Mouse (Mus musculus) bone marrow, adult 2 months (tissue): Measurements from ENCODE around the gene Tfe3.

ENCODE experiments used
- CTCF ChIP-seq: fragments of 200-500 bp; IDR thresholded peaks from 2 replicates; pipeline ENCODE4 v1.5.1; 2011; ENCODE audit warnings: low read length, control low read depth; ENCODE audit not compliant: control insufficient read depth, insufficient read depth
- POLR2A ChIP-seq: fragments of 200-500 bp; IDR thresholded peaks from 2 replicates; pipeline ENCODE4 v1.6.1; 2011; ENCODE audit warnings: low read depth, mild to moderate bottlenecking, control low read depth, low read length, borderline replicate concordance; ENCODE audit not compliant: control insufficient read depth

DNA sequence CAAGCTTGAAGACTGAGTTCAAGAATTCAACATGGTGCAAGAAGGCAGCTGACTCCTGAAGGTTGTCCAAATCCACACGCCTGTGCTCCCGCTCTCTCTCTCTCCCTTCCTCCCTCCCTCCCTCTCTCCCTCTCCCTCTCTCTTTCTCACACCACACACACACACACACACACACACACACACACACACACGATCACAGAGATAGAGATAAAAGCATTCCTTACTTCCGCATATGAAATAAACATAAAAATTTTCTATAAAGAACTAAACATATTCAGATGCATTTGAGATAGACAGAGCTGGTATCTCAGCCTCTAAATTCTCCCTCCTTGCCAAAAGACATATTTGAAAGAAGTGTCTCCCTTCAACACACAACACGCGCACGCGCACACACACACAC, 16.9 kb upstream of the Tfe3 start:
- TF ChIP-seq POLR2A (no peak), CTCF (no peak)
